Mouse (Mus musculus) heart, postnatal 4 days (tissue): Measurements from ENCODE around the gene Mfap2. TPM values are rescaled to one million over a fixed set of nuclear protein-coding genes. Genes with fewer than 3 reads are reported as not detected.

ENCODE experiments used
- total RNA-seq, 2 experiments: library from RNA; stranded (reverse); gene quantifications; 2 replicates each; pipeline ENCODE4 v1.2.3; 2021

Mfap2 gene
- total RNA-seq, 2 experiments from 2014 or later = 63.0 to 65.1 TPM

Other genes with a start within 250 kb of the Mfap2 start
- gene Padi4, start 236.2 kb upstream of the Mfap2 start, total RNA-seq = under 1 TPM; 0.63 to 0.74 TPM
- gene Padi3, start 199.8 kb upstream of the Mfap2 start, total RNA-seq = under 1 TPM; 0.19 to 0.38 TPM
- gene Padi1, start 164.6 kb upstream of the Mfap2 start, total RNA-seq = not detected
- gene Padi2, start 104.1 kb upstream of the Mfap2 start, total RNA-seq = under 1 TPM; 0.60 to 0.83 TPM
- gene Sdhb, start 49.2 kb upstream of the Mfap2 start, total RNA-seq = 100 to 1,000 TPM; 633 to 638 TPM
- 10 to 100 TPM; 22.4 to 24.3 TPM for gene Atp13a2, start 23.5 kb upstream of the Mfap2 start, total RNA-seq
- 1 to 10 TPM; 8.2 to 8.3 TPM for gene Crocc, start 50.1 kb downstream of the Mfap2 start, total RNA-seq
- 10 to 100 TPM; 33.7 to 35.8 TPM for gene Necap2, start 67.9 kb downstream of the Mfap2 start, total RNA-seq
- gene Spata21, start 77.9 kb downstream of the Mfap2 start, total RNA-seq = not detected
- gene Szrd1, start 129.4 kb downstream of the Mfap2 start, total RNA-seq = 100 to 1,000 TPM; 103 to 107 TPM
- 10 to 100 TPM; 13.9 to 14.9 TPM for gene Fbxo42, start 137.5 kb downstream of the Mfap2 start, total RNA-seq
- gene Rsg1, start 203.5 kb downstream of the Mfap2 start, total RNA-seq = 1 to 10 TPM in 1 of 2 experiments, under 1 TPM in 1; 0.72 to 1.7 TPM
- gene Arhgef19, start 229.1 kb downstream of the Mfap2 start, total RNA-seq = 1 to 10 TPM; 4.6 to 5.1 TPM